Mouse (Mus musculus) testis, adult 2 months (tissue): ENCODE measurements around the gene Wdfy4. TPM values are rescaled to one million over a fixed set of nuclear protein-coding genes. Genes with fewer than 3 reads are reported as not detected.

ENCODE experiments used
- H3K27ac ChIP-seq: fragments of 200-500 bp; 2 replicates; pipeline ENCODE4 v1.5.1; 2012; ENCODE audit warnings: low read depth, low read length; ENCODE audit not compliant: control insufficient read depth, insufficient read depth
- H3K27me3 ChIP-seq: fragments of 200-500 bp; 2 replicates; pipeline ENCODE4 v1.6.1; 2012; ENCODE audit warnings: mild to moderate bottlenecking, low read length, moderate library complexity; ENCODE audit not compliant: control insufficient read depth, insufficient read depth
- H3K36me3 ChIP-seq: fragments of 200-500 bp; 2 replicates; pipeline ENCODE4 v1.6.1; 2012; ENCODE audit warnings: mild to moderate bottlenecking, low read length; ENCODE audit not compliant: control insufficient read depth, insufficient read depth
- H3K4me1 ChIP-seq: fragments of 200-500 bp; 2 replicates; pipeline ENCODE4 v1.6.1; 2012; ENCODE audit warnings: low read length; ENCODE audit not compliant: control insufficient read depth, insufficient read depth
- H3K4me3 ChIP-seq: fragments of 200-500 bp; 2 replicates; pipeline ENCODE4 v1.5.1; 2012; ENCODE audit warnings: low read depth, mild to moderate bottlenecking, low read length, moderate library complexity, mixed read lengths; ENCODE audit not compliant: control insufficient read depth
- CTCF ChIP-seq: fragments of 200-500 bp; IDR thresholded peaks from 2 replicates; pipeline ENCODE4 v1.5.1; 2012; ENCODE audit warnings: low read depth, mild to moderate bottlenecking, inconsistent platforms, low read length, moderate library complexity; ENCODE audit not compliant: control insufficient read depth, insufficient read depth, insufficient replicate concordance
- POLR2A ChIP-seq: fragments of 200-500 bp; IDR thresholded peaks from 2 replicates; pipeline ENCODE4 v1.6.1; 2012; ENCODE audit warnings: low read depth, mild to moderate bottlenecking, inconsistent platforms, low read length, moderate library complexity; ENCODE audit not compliant: control insufficient read depth
- polyA plus RNA-seq: library from polyadenylated mRNA; depleted of rRNA; stranded (reverse); fragments of >200 nt; gene quantifications from 2 replicates; pipeline ENCODE4 v1.2.3, GENCODE M21; 2012; rRNA removed

Wdfy4 gene
- polyA plus RNA-seq, 1 experiment: 4.0 TPM

- H3K36me3 ChIP-seq: no peaks in the 10 kb centered on the region
- H3K4me3 ChIP-seq: no peak overlapping the region
- H3K27ac ChIP-seq: no peak overlapping the region
- no peaks in the 10 kb centered on the region for H3K4me1 ChIP-seq
- TF ChIP-seq CTCF (no peak), POLR2A (no peak)
- no peaks in the 10 kb centered on the region for H3K27me3 ChIP-seq
These were observed 251.2 kb downstream of the Wdfy4 start for GRCm38 (mm10) chr14:32934064-32934463.

- Histone ChIP-seq H3K36me3 (no peaks in the 10 kb centered on the region), H3K27ac (no peak overlapping the region), H3K4me3 (no peak overlapping the region), H3K27me3 (no peaks in the 10 kb centered on the region), H3K4me1 (no peaks in the 10 kb centered on the region)
- no peak for TF ChIP-seq POLR2A
- TF ChIP-seq CTCF: no peak
These were observed 253.1 kb downstream of the Wdfy4 start for GRCm38 (mm10) chr14:32932220-32932619.

- Histone ChIP-seq H3K36me3 (no peaks in the 10 kb centered on the region), H3K4me1 (no peaks in the 10 kb centered on the region), H3K4me3 (no peak overlapping the region), H3K27me3 (no peaks in the 10 kb centered on the region), H3K27ac (no peak overlapping the region)
- TF ChIP-seq POLR2A (no peak), CTCF (no peak)
These were observed 253.6 kb downstream of the Wdfy4 start for GRCm38 (mm10) chr14:32931709-32932108.

- TF ChIP-seq CTCF: no peak
- no peak for TF ChIP-seq POLR2A
- H3K4me3 ChIP-seq: no peak overlapping the region
- no peaks in the 10 kb centered on the region for H3K36me3 ChIP-seq
- no peaks in the 10 kb centered on the region for H3K27me3 ChIP-seq
- H3K27ac ChIP-seq: no peak overlapping the region
- H3K4me1 ChIP-seq: no peaks in the 10 kb centered on the region
These were observed 261.4 kb downstream of the Wdfy4 start for GRCm38 (mm10) chr14:32923871-32924270.

- no peak for TF ChIP-seq CTCF
- no peak for TF ChIP-seq POLR2A
These were observed 267.4 kb downstream of the Wdfy4 start for GRCm38 (mm10) chr14:32917919-32918318.

GRCm38 (mm10) chr14:32915360-32915759 lies 269.9 kb downstream of the Wdfy4 start:
- no peaks in the 10 kb centered on the region for H3K4me1 ChIP-seq
- no peak overlapping the region for H3K27ac ChIP-seq
- H3K36me3 ChIP-seq: no peaks in the 10 kb centered on the region
- no peak overlapping the region for H3K4me3 ChIP-seq
- no peak for TF ChIP-seq CTCF
- no peak for TF ChIP-seq POLR2A
- no peaks in the 10 kb centered on the region for H3K27me3 ChIP-seq

More at GRCm38 (mm10) chr14:32917919-32918318, 267.4 kb downstream of the Wdfy4 start:
- Histone ChIP-seq H3K36me3 (no peaks in the 10 kb centered on the region), H3K4me1 (no peaks in the 10 kb centered on the region), H3K27me3 (no peaks in the 10 kb centered on the region), H3K27ac (no peak overlapping the region), H3K4me3 (no peak overlapping the region)

- Histone ChIP-seq H3K36me3 (no peaks in the 10 kb centered on the region), H3K4me1 (no peaks in the 10 kb centered on the region), H3K4me3 (no peak overlapping the region), H3K27me3 (no peaks in the 10 kb centered on the region), H3K27ac (no peak overlapping the region)
- TF ChIP-seq POLR2A (no peak), CTCF (no peak)
These were observed 274.1 kb downstream of the Wdfy4 start for GRCm38 (mm10) chr14:32911187-32911586.

Other genes starting within 250 kb of the Wdfy4 start
- gene Lrrc18, start 194.1 kb downstream of the Wdfy4 start, polyA plus RNA-seq: 782 and 878 TPM in 2 replicates
- 1.6 and 2.0 TPM in 2 replicates for gene Arhgap22, start 28.5 kb upstream of the Wdfy4 start, polyA plus RNA-seq